Mouse (Mus musculus) G1E-ER4 (cell line): ENCODE measurements around the gene Mios. TPM values are rescaled to one million over a fixed set of nuclear protein-coding genes. Genes with fewer than 3 reads are reported as not detected.

ENCODE experiments used
- GATA1 ChIP-seq: IDR thresholded peaks from one replicate; pipeline ENCODE4 v1.8.0; 2012; ENCODE audit warnings: low read length, inconsistent platforms
- polyA plus RNA-seq: library from polyadenylated mRNA; stranded (reverse); fragments of >175 nt; gene quantifications from 2 replicates; pipeline ENCODE4 v1.2.3, GENCODE M21; 2012

Mios gene
- 4.1 and 9.4 TPM in 2 replicates for polyA plus RNA-seq

DNA sequence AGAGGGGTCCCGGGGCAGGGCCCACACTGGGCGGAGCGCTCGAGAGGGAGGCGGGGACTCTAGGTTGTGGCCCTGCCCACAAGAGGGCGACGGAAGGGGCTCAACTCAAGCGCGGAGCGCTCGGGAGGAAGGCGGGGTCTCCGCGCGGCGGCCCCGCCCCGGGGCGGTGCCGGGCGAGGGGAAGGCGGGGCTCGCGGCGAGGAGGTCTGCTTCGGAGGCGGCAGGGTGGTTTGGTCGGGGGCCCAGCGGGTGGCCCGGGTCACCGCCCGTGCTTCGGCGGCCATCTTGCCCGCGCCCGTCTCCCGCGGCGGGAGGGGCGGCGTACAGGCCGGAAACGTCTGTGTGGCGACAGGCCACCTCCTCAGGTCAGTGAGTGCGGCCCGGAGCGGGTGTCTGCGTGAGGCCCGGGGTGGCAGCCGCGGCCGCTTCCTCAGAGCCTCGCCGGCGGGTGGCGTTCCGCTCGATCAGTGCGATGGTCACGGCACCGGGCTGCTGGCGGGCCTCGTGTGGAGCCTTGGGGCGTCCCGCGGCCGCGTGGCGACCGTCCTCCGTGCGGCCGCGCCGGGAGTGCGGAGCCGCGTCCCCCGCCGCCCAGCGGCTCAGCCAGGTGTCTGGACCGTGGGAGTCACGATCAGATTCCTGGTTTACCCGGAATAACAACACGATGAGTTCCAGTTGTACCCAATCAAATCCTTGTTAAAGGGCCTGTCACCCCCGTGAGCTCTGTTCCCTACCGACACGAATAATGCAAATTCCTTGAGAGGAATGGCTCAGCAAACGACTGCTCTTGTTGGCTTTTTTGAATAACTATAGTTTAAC is at the start of gene Mios:
Gene Mios (plus strand): TSS at position 176 of the 819 bp plus-strand sequence.
- no peak for TF ChIP-seq GATA1

DNA sequence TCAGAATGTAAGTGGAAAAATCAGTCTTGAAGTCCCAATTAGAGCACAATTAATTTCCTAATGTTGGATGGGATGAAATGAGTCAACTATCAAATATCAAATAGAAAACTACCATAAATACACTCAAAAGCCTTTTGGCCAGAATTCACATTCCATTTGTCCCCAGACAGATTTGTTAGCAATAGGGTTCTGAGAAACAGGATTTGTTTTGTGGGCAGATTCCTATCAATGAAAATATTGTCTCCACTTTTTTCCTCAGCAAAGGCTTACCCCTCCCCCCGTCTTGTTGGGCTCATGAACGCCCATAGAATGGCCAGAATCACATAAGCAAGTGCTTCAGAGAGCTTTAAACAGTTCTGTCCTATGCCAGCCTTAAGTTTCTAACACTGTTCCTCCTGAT is 49.0 kb upstream of the Mios start:
- no peak for TF ChIP-seq GATA1

DNA sequence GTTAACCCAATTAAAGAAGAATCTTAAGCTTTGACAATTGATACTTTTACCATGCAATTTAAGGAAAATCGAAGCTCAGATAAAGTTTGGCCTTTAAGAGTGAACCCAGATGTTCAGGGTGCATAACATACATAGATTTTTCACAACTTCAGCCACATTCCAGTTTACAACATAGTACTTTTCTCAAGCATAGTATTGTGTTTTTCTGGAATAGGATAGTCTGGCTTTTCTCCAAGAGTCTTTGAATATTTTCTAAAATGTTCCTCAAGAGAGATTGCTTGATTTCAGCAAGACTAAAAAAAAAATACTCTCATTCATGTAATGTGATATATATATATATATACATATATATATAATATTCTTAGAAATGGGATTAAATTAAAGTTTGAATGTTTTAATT is 44.3 kb upstream of the Mios start:
- TF ChIP-seq GATA1, result no peak

DNA sequence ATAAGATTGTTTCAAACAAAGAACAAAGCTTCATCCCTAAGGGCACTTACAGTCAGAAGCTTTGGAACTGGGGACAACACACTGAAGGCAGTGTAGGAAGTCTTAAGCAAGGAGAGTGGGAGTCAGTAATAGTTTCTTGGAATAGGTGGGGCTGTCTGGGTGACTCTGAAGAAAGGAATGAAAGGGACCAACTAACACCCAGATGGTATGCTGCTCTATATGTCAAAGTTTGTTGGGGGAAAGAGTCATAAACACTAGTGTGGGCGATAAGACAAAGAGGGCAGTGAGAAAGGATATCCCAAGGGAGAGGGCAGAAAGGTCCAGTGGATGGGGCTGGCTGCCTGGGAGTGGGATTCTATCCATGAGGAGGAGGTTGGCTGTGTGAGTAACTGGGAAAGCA is 36.9 kb upstream of the Mios start:
- no peak for TF ChIP-seq GATA1

DNA sequence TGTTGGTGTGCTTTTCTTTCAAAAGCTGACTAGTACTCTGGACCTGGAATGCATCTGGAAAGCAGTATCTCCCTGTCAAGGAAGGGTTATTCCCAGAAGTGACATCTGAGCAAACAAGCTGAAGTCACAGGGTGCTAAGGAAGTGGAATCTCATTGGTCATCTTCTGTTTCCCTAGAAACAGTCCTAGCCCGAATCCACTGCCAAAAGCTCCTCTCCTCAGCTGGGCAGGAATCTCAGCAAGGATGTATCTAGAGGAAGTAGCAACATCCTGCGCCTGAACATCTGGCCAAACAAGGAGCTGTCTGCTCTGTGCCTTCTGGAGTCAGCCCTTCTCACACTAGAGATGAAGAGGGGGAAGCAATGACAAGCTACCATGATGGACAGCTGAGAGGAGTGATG is 35.0 kb upstream of the Mios start:
- no peak for TF ChIP-seq GATA1

DNA sequence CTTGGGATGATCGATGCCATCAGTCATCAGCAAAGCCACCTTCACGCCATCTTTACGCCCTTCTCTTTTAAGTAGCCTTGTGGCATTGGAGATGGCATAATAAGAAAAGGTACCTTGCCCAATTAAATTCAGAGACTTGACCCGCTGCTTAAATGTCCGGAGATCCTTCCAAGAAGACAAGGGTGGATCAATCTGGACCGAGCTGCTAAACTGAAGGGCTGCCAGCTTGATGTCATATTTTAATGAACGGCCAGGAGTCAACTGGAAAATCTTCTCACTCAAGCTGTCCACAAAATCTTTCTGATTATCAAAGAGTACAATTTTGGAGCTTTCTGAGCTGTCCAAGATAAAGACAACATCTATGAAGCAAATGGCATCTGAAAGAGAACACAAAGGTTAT is 33.7 kb upstream of the Mios start:
- no peak for TF ChIP-seq GATA1

DNA sequence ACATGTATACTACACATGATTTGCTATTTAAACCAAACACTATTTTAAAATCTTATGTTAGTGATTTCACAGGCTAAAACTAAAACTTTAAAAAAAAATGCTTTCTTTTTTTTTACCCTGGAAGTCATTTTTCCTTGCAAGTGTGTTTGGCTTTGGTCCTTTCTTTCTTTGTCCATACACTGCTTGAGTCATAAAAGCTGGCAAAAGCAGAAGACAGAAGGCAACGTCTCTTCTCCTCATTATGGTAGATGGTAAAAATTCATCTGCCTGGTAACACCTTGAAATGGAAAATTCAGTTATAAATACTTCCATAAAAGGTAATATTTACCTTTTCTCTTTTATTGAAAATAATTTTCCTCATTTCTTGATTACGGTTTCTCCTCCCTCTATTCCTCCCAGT is 32.9 kb upstream of the Mios start:
- TF ChIP-seq GATA1, result no peak

DNA sequence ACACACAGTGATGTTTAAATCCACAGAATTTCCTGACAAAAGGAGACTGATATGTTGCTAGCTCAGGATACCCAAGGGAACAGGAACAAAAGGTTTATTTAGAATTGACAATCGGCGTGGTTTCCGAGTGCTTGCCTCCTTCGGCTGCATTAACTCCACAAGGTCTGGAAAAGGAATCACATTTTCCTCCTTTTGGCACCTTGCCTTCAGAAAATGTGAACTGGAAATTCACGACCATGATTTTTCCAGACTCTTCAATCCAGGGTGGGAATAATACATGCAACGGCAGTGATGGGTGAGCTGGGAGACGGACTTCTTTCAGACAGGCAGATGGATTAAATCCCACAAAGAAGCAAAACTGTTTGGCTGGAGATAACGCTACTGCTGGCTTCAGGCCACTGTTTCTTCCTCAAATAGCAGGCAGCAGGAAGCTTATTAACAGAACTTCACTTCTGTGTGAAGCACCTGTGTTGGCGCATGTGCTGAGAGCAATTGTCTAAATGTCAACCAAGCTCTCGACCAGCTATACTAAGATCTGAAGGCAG is 30.6 kb upstream of the Mios start:
- TF ChIP-seq GATA1, result no peak

DNA sequence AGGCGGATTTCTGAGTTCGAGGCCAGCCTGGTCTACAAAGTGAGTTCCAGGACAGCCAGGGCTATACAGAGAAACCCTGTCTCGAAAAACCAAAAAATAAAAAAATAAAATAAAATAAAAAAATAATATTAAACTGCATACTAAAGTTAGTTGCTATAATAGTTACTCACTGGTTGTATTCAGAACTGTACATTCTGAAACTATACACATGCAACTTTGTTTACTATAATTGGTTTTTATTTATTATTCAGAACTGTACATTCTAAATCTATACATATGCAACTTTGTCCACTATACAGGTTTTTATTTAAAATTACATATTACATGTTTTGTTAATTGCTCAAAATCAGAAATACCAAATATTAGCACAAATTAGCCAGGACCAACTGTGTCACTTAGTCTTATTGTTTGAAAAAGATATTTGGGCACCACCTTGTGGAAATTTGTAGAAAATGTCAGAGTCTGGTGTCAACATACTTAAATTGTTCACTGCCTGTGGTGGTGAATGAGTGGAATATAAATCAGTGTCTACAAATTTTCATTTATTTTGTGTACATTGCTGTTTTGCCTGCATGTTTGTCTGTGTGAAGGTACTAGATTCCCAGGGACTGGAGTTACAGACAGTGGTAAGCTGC is 20.3 kb upstream of the Mios start:
- no peak for TF ChIP-seq GATA1

DNA sequence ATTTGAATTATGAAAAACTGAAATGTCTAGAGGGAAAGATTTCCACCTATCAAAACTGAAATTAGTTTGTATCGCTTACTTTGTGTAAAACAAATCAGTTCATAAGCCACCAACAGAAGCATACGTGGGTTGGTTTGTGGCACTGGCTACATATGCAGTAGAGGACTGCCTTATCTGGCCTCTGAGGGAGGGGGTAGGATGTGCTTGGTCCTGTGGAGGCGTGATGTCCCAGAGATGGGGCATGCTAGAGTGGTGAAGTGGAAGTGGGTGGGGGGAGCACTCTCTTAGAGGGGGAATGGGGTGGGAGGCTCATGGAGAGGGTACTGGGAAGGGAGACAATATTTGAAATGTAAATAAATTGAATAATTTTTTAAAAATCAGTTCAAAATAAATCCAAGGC is 19.1 kb upstream of the Mios start:
- no peak for TF ChIP-seq GATA1

DNA sequence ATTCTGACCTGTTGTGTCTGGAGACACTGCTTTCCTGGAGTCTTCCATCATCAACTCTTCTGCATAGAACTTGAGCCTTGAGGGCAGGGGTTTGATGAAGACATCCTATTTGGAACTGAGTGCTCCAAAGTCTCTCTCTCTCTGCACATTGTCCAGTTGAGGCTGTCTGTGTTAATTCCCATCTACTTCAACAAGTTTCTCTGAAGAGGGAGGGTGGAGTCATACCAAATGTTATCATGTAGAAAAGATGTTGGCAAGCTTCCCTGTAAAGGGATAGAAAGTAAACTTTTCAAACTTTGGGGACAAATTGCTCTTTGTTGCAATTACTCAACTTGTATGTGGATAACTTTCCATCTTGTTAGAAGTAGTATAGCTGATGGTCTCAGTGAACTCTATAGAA is 16.5 kb upstream of the Mios start, which contains the start of gene Col28a1:
Gene Col28a1 (minus strand): TSS at position 101 of the 400 bp plus-strand sequence.
- TF ChIP-seq GATA1, result no peak

DNA sequence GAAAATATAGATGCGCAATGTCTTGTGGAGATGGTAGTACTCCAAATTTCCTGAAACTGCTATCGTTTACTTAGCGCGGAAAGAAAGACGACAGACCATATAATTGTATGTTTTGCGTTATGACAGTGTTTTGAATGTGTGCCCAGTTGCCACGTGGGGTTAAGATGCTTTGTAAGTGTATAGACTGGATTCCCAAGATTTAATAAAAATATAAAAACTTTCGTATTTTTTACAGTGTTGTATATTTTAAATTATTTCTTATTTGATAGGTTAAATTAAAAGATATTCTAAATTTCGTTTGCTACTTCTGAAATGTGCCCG is 804 bp downstream of the Mios start:
- no peak for TF ChIP-seq GATA1

DNA sequence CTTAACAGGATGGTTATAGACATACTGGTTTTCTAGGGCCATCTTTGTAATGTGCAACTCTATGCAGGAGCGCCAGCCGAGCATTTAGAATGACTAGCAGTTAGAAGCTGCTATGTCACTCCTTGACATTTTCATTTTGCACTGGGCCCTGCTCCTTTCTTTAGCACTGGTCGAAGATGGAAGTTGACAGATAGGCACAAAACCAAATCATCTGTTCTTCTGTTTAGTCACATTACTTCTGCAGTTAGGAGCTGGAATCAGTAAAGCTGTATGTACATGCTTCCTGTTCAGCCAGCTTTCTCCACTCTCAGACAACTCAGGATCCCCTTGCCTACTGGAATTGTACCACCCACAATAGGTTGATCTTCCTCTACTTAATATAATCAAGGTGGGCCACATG is 1.6 kb downstream of the Mios start:
- no peak for TF ChIP-seq GATA1

DNA sequence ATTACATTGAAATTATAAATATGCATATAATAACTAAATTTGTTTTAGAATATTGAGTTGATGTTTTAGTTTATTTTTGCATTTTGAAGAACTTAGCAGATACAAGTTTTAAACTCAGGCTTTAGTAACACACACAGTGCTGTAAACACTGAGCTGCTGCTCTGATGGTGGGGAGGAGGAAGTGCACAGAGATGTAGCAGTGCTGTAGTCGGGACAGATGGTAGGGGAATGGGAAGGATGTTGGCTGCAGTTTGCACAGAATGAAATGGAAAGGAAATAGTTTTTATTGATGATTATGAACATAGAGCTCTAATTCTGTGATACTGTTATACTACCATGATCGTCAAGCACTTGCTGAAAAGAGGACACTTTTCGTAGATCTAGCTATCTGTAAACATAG is 18.0 kb downstream of the Mios start:
- TF ChIP-seq GATA1, result no peak

DNA sequence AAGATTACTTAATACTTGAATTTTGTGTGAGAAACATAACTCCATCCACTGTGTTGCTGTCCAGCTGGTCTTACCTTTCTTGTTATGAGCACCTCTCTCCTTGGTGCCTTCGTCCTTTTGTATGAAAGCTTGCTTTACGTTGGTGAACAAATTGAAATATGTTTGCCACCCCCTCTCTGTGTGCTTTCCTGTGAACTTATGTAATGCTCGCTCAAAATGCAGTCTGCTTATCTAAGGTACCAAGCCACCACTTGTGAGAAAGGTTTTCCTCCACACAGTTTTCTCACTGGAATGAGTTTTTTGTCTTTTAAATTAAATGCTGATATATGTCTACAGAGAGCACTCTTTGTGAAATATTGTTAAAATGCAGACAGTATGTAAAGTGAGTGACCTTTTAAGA is 19.6 kb downstream of the Mios start:
- TF ChIP-seq GATA1, result no peak

DNA sequence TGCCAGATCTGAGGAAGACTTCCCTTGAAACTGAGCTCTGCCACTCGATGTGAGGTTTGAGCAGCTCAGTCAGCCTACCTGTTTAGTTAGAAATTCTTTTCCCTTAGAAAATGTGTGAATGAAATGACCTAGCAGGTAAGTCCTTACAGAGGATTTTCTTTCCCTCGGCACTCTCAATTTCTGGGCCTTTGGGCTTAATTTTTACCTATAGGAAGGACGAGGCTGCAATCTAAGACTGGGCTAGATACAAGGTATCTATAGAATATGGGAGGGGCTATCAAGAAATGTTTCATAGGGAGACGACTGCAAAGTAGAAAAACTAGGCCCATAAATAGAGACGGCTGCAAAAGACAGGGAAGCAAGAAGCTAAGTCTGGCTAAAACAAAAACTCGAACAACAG is 49.3 kb downstream of the Mios start:
- no peak for TF ChIP-seq GATA1
